Mouse (Mus musculus) mouse embryonic stem cell (cell line): ENCODE measurements around the gene Tax1bp1.

Experiments used
- in situ Hi-C, 2 experiments: fragments of 300-500 bp; cut with MboI; formaldehyde crosslinking; loops; 1 replicate in 1 of 2; 3 replicates in 1 of 2; pipeline ENCODE4 v1.14.3; 2019 to 2020; ENCODE audit warnings: low sequenced_read_pairs in 2 of 2, low pct_unique_long_range_greater_than_20kb in 1 of 2, mixed read lengths in 1 of 2; ENCODE audit not compliant: unreplicated experiment in 1 of 2

The Tax1bp1 gene

DNA sequence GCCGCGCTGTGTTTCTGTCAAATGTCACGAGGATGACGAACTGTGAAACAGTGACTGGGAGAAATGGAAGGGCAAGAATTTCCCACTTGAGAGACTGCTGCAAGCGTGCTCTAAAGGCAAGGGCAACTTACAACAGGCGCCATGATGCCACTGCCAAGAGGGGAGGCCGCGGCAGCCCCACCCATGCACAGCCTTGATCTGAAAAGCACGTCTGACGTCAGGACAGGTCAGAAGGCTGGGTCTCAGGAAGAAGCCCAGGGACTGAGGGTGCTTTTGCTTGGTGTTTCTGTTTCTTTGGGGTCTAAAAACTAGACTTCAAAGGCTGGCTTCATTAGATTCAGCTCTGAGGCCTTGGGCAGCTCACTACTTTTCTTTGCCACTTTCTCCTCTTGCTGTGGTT lies 76.8 kb downstream of the Tax1bp1 start:
- in situ Hi-C loops, result no loop called here

- in situ Hi-C loops, result no loop called here
Observed at GRCm38 (mm10) chr6:52790781-52791180, 77.3 kb downstream of the Tax1bp1 start.

DNA sequence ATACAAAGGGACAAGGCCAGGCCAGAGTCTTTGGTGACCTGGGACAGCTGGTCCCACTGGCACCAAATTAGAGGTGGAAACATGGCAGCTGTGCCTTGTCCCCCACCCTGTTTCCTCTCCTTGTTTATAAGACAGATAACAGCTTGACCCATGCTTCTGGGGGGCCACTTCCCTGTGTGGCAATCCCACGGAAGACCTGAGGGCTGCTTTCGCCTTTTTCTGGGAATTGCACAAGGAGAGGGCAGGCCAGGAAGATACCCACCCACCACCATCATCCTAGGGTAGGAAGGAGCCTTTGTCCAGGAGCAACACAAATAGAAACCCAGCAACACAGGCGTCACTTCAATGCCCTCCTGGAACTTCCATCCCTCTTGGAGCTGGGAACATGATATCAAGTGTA lies 78.9 kb downstream of the Tax1bp1 start:
- in situ Hi-C loops, result no loop called here

DNA sequence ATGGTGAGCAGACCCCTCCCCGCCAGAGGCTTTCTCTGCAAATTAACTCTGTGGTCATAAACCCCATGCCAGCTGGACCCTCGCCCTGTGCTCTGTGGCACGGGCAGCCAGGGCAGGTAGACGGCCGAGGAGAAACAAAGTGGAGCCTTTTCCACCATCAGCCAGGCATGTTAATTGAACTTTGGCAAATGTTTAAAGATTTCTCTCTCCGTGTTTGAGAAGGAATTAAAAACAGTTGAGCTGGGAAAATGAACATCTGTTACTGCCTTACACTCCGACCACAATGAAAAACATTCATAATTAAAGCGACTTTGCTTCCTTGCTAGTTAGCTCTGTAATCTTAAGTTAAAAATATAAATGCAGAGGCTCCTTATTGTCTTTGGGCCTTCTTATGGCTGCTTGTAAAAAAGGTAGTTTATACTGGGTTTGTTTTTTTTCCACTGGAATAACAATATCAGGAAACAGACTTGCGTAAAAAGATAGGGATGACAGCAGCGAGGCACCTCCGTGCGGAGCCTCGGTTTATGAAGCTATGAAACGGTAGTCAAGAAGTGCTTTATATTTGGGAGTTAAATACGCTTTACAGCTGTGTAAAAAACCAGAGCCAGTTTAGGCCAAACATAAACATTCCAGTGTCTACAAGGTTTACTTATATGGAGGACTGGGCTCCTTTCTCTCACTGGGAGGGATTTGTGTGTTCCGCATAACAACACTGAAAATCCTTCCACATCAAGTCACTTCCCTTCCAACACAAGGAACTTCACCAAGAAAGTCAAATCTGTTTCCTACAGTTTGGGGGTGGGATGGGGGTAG lies 81.7 kb downstream of the Tax1bp1 start:
- in situ Hi-C loops, result no loop called here

- in situ Hi-C loops, result no loop called here
Observed at GRCm38 (mm10) chr6:52796035-52796598, 82.6 kb downstream of the Tax1bp1 start.

GRCm38 (mm10) chr6:52796691-52797090 lies 83.2 kb downstream of the Tax1bp1 start:
- in situ Hi-C loops, result no loop called here

DNA sequence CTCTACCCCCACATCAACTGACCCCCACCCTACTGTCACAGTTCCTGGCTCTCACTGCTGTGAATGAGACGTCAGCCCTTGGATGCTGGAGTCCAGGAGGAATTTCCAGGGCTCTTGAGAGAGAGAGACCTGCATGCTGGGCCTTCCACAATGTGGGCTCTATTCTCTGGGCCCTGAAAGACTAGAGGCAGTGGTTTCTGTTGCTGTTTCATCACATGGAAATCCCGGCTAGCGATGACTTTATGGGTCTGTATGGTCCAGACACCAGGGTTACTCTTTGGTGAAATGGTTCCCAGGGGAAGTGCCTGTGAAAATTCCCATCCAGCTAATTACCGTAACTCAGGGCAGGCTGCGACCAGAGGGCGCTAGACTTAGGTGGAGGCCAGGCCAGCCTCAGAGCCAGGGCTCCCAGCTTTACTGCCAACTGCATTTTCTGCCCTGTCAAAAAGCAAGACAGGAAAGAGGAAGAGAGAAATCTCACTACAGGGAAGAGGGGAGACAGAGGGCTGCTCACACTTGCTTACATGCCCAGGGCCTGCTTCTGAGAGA lies 83.8 kb downstream of the Tax1bp1 start:
- in situ Hi-C loops, result no loop called here

GRCm38 (mm10) chr6:52802181-52802580 lies 88.7 kb downstream of the Tax1bp1 start:
- in situ Hi-C loops, result no loop called here

DNA sequence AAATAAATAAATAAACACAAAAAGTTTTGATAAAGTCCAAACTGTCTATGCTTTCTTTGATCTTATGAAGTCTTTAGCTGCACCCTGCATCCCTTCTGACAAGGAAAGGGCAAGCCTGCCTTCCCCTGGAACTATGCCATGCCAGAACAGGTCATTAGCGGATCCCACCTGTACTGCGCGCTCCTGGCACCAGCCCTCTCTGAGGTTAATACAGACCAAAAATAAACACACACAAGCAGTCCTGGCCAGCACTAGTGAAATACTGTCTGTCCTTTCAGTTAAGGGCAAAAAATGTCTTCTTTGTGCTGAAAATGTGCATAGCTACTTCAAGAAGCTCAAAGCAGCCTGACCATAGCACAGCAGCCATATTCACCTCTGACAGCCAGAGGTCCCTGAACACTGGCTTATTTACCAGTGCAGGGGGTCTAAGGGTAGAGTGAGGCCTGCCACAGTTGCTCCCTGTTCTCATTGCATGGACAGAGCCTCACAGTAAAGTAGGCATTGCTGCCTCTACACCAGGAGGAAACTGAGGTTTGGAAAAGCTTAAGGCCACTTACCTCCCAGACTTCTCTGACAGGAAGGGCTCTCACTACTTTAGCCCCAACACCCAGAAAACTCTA lies 91.8 kb downstream of the Tax1bp1 start:
- in situ Hi-C loops, result no loop called here
